Mouse (Mus musculus): ENCODE measurements around the gene Rbm33. TPM values are rescaled to one million over a fixed set of nuclear protein-coding genes. Genes with fewer than 3 reads are reported as not detected.

The Rbm33 gene
- polyA plus RNA-seq, 1 experiment from 2014 or later, result 6.8 TPM

- WGBS, result 85% methylated on average over 9 of the region's 9 CpGs
Observed at GRCm38 (mm10) chr5:28387531-28388179, 70.7 kb downstream of the Rbm33 start.

GRCm38 (mm10) chr5:28388184-28388583 lies 71.3 kb downstream of the Rbm33 start:
- 50% methylated on average over 3 of the region's 3 CpGs for WGBS
- H3K27ac ChIP-seq (ENCODE audit: low read length), result no peak overlapping the region
- H3K27me3 ChIP-seq (ENCODE audit: control insufficient read depth, insufficient read depth, low read length), result no peaks in the 10 kb centered on the region
- H3K9ac ChIP-seq (ENCODE audit: low read length), result no peak overlapping the region
- no peak overlapping the region for H3K4me3 ChIP-seq (replicated peaks; ENCODE audit: low read length)
- no peak for ATAC-seq (ENCODE audit: insufficient read depth, low FRiP score)
- peaks cover 29% of the 10 kb centered on the region for H3K36me3 ChIP-seq (ENCODE audit: control insufficient read depth, insufficient read depth, low read length)
- H3K4me1 ChIP-seq (ENCODE audit: control insufficient read depth, insufficient read depth, low read length), result no peaks in the 10 kb centered on the region
- H3K9me3 ChIP-seq (replicated peaks; ENCODE audit: control insufficient read depth, low read length), result no peaks in the 10 kb centered on the region
- H3K4me2 ChIP-seq (ENCODE audit: low read depth, low read length), result no peak overlapping the region

More at GRCm38 (mm10) chr5:28387531-28388179, 70.7 kb downstream of the Rbm33 start:
- Histone ChIP-seq H3K36me3 (ENCODE audit: control insufficient read depth, insufficient read depth, low read length) (peaks cover 29% of the 10 kb centered on the region), H3K4me3 (replicated peaks; ENCODE audit: low read length) (no peak overlapping the region), H3K9ac (ENCODE audit: low read length) (no peak overlapping the region), H3K4me2 (ENCODE audit: low read depth, low read length) (no peak overlapping the region), H3K27me3 (ENCODE audit: control insufficient read depth, insufficient read depth, low read length) (no peaks in the 10 kb centered on the region), H3K27ac (ENCODE audit: low read length) (no peak overlapping the region), H3K9me3 (replicated peaks; ENCODE audit: control insufficient read depth, low read length) (no peaks in the 10 kb centered on the region), H3K4me1 (ENCODE audit: control insufficient read depth, insufficient read depth, low read length) (no peaks in the 10 kb centered on the region)
- ATAC-seq (ENCODE audit: insufficient read depth, low FRiP score), result no peak

DNA sequence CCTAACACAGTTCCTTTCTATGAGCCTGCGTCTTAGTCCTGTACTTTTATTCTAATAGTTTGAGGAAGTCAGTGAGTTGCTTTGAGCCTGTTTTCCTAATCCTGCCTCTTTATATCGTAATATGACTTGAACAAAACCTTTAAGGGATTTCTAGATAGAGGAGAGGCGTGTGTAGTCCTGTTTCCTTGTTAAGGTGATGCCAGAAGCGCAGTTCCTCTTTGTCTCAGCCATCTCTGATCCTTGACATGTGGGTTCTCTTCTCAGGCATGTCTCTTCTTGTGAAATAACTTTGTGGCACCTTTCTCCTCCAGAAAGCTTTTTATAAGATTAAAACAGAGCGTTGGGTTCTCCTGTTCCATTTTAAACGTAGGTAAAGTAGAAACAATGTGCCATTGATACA lies 73.3 kb downstream of the Rbm33 start:
- Histone ChIP-seq H3K4me3 (replicated peaks; ENCODE audit: low read length) (no peak overlapping the region), H3K36me3 (ENCODE audit: control insufficient read depth, insufficient read depth, low read length) (peaks cover 40% of the 10 kb centered on the region), H3K9me3 (replicated peaks; ENCODE audit: control insufficient read depth, low read length) (no peaks in the 10 kb centered on the region), H3K4me1 (ENCODE audit: control insufficient read depth, insufficient read depth, low read length) (no peaks in the 10 kb centered on the region), H3K27me3 (ENCODE audit: control insufficient read depth, insufficient read depth, low read length) (no peaks in the 10 kb centered on the region), H3K9ac (ENCODE audit: low read length) (no peak overlapping the region), H3K4me2 (ENCODE audit: low read depth, low read length) (no peak overlapping the region), H3K27ac (ENCODE audit: low read length) (no peak overlapping the region; the same call in 1 of the 2 replicates)
- no peak for ATAC-seq (ENCODE audit: insufficient read depth, low FRiP score)
- WGBS, result 87% methylated on average over 6 of the region's 6 CpGs

GRCm38 (mm10) chr5:28397344-28397743 lies 80.4 kb downstream of the Rbm33 start:
- WGBS, result 93% methylated on average over 2 of the region's 2 CpGs
- Histone ChIP-seq H3K9me3 (replicated peaks; ENCODE audit: control insufficient read depth, low read length) (no peaks in the 10 kb centered on the region), H3K4me1 (ENCODE audit: control insufficient read depth, insufficient read depth, low read length) (peaks cover 18% of the 10 kb centered on the region; the same call in 1 of the 2 replicates), H3K9ac (ENCODE audit: low read length) (no peak overlapping the region), H3K4me2 (ENCODE audit: low read depth, low read length) (no peak overlapping the region), H3K36me3 (ENCODE audit: control insufficient read depth, insufficient read depth, low read length) (peaks cover 14% of the 10 kb centered on the region), H3K27ac (ENCODE audit: low read length) (no peak overlapping the region), H3K4me3 (replicated peaks; ENCODE audit: low read length) (no peak overlapping the region), H3K27me3 (ENCODE audit: control insufficient read depth, insufficient read depth, low read length) (no peaks in the 10 kb centered on the region)
- no peak for ATAC-seq (ENCODE audit: insufficient read depth, low FRiP score)

- H3K4me3 ChIP-seq (replicated peaks; ENCODE audit: low read length), result no peak overlapping the region
- peaks cover 12% of the 10 kb centered on the region for H3K36me3 ChIP-seq (ENCODE audit: control insufficient read depth, insufficient read depth, low read length)
Observed at GRCm38 (mm10) chr5:28398736-28399135, 81.8 kb downstream of the Rbm33 start.

DNA sequence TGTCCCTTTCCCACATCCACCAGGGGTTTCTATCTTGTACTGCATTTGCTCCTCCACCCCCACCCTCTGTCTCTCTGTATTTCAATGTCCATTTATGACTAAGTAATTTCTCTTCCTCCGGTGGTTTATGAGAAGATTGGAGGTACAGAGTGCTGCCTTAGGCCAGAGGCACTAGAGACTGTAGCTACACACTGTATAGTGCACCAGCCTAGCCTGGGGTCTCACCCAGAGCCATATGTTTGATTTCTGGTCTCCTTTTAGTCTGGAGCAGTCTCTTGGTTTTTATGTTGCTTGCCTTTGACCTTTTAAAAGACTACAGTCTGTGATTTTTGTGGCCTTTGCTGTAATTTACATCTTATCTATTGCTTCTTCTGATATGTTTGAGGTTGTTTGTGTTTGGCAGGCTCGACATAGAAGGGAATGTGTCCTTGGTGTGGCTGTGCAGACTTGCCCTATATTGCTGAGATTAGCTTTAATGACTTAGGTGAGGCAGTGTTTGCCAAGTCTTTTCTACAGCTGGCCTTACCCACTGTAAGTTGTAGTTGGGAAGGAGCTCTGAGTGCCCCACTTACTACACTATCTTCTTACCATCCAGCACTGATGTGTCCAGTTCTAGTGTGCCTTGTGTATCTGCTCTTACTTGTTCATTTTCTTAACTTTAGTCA lies 82.7 kb downstream of the Rbm33 start:
- no peak overlapping the region for H3K9ac ChIP-seq (ENCODE audit: low read length)
- H3K4me2 ChIP-seq (ENCODE audit: low read depth, low read length), result no peak overlapping the region
- H3K4me3 ChIP-seq (replicated peaks; ENCODE audit: low read length), result no peak overlapping the region
- no peaks in the 10 kb centered on the region for H3K27me3 ChIP-seq (ENCODE audit: control insufficient read depth, insufficient read depth, low read length)
- peaks cover 4% of the 10 kb centered on the region for H3K36me3 ChIP-seq (ENCODE audit: control insufficient read depth, insufficient read depth, low read length)
- H3K9me3 ChIP-seq (replicated peaks; ENCODE audit: control insufficient read depth, low read length), result no peaks in the 10 kb centered on the region
- peak; percentile 84 for ATAC-seq (ENCODE audit: insufficient read depth, low FRiP score)
- 68% methylated on average over 2 of the region's 2 CpGs for WGBS
- H3K4me1 ChIP-seq (ENCODE audit: control insufficient read depth, insufficient read depth, low read length), result peaks cover 27% of the 10 kb centered on the region; the same call in 1 of the 2 replicates
- H3K27ac ChIP-seq (ENCODE audit: low read length), result peak overlapping the region; percentile 84

More at GRCm38 (mm10) chr5:28398736-28399135, 81.8 kb downstream of the Rbm33 start:
- Histone ChIP-seq H3K9me3 (replicated peaks; ENCODE audit: control insufficient read depth, low read length) (no peaks in the 10 kb centered on the region), H3K4me2 (ENCODE audit: low read depth, low read length) (no peak overlapping the region), H3K9ac (ENCODE audit: low read length) (no peak overlapping the region), H3K27ac (ENCODE audit: low read length) (peak overlapping the region; percentile 84), H3K4me1 (ENCODE audit: control insufficient read depth, insufficient read depth, low read length) (peaks cover 27% of the 10 kb centered on the region; the same call in 1 of the 2 replicates), H3K27me3 (ENCODE audit: control insufficient read depth, insufficient read depth, low read length) (no peaks in the 10 kb centered on the region)
- ATAC-seq (ENCODE audit: insufficient read depth, low FRiP score), result no peak
- 35% methylated on average over 3 of the region's 3 CpGs for WGBS

DNA sequence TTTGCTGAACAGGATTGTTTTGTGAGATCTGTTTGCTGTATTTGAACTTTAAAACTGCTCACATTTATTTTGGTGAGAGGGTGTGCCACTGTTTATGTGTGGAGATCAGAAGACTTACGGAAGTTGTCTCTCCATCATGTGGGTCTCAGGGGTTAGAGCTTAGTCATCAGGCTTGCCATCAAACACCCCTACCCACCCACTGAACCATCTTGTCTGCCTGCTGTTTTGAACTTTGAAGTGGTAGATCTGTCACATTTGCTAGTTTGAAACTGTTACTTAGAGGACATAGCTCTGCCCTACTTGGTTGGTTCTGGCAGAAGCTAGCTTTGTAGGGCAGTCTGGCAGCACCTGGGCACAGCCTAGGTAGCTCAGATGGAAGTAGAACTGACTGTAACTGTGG lies 85.8 kb downstream of the Rbm33 start:
- Histone ChIP-seq H3K4me3 (replicated peaks; ENCODE audit: low read length) (no peak overlapping the region), H3K9me3 (replicated peaks; ENCODE audit: control insufficient read depth, low read length) (no peaks in the 10 kb centered on the region), H3K4me1 (ENCODE audit: control insufficient read depth, insufficient read depth, low read length) (peaks cover 27% of the 10 kb centered on the region; the same call in 1 of the 2 replicates), H3K27ac (ENCODE audit: low read length) (no peak overlapping the region), H3K9ac (ENCODE audit: low read length) (no peak overlapping the region), H3K27me3 (ENCODE audit: control insufficient read depth, insufficient read depth, low read length) (no peaks in the 10 kb centered on the region), H3K36me3 (ENCODE audit: control insufficient read depth, insufficient read depth, low read length) (peaks cover 3% of the 10 kb centered on the region; the same call in 1 of the 2 replicates), H3K4me2 (ENCODE audit: low read depth, low read length) (no peak overlapping the region)
- no peak for ATAC-seq (ENCODE audit: insufficient read depth, low FRiP score)
- WGBS, result 61% methylated on average over 1 of the region's 1 CpGs

DNA sequence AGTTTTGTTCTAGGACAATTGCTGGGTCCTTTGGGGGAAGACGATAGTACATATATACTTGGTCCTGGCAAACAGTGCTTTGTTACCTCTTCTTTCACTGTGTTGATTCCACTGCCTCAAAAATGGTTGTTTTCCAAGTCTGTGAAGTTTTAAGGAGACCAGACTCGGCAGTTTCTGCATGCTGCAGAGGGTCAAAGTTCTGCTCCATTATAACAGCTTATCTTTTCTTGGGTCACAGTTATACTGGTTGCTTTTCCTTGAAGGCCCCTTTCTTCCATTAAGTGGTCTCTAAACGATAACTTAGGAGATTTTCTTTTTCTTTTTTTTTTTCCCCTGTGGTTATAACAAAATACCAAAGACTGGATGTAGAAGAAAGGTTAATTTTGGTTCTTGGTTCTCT lies 89.7 kb downstream of the Rbm33 start:
- H3K4me3 ChIP-seq (replicated peaks; ENCODE audit: low read length), result no peak overlapping the region
- H3K27ac ChIP-seq (ENCODE audit: low read length), result no peak overlapping the region
- H3K36me3 ChIP-seq (ENCODE audit: control insufficient read depth, insufficient read depth, low read length), result no peaks in the 10 kb centered on the region; the same call in 1 of the 2 replicates
- H3K4me2 ChIP-seq (ENCODE audit: low read depth, low read length), result no peak overlapping the region
- H3K9me3 ChIP-seq (replicated peaks; ENCODE audit: control insufficient read depth, low read length), result no peaks in the 10 kb centered on the region
- H3K9ac ChIP-seq (ENCODE audit: low read length), result no peak overlapping the region
- no peak for ATAC-seq (ENCODE audit: insufficient read depth, low FRiP score)
- no peaks in the 10 kb centered on the region for H3K27me3 ChIP-seq (ENCODE audit: control insufficient read depth, insufficient read depth, low read length)
- 71% methylated on average over 3 of the region's 3 CpGs for WGBS
- H3K4me1 ChIP-seq (ENCODE audit: control insufficient read depth, insufficient read depth, low read length), result peaks cover 9% of the 10 kb centered on the region; the same call in 1 of the 2 replicates

GRCm38 (mm10) chr5:28412006-28412685 lies 95.2 kb downstream of the Rbm33 start:
- Histone ChIP-seq H3K36me3 (ENCODE audit: control insufficient read depth, insufficient read depth, low read length) (peaks cover 10% of the 10 kb centered on the region), H3K4me3 (replicated peaks; ENCODE audit: low read length) (no peak overlapping the region), H3K4me2 (ENCODE audit: low read depth, low read length) (no peak overlapping the region), H3K9ac (ENCODE audit: low read length) (no peak overlapping the region), H3K27me3 (ENCODE audit: control insufficient read depth, insufficient read depth, low read length) (no peaks in the 10 kb centered on the region), H3K27ac (ENCODE audit: low read length) (no peak overlapping the region), H3K9me3 (replicated peaks; ENCODE audit: control insufficient read depth, low read length) (no peaks in the 10 kb centered on the region), H3K4me1 (ENCODE audit: control insufficient read depth, insufficient read depth, low read length) (no peaks in the 10 kb centered on the region)
- WGBS, result 61% methylated on average over 2 of the region's 2 CpGs
- no peak for ATAC-seq (ENCODE audit: insufficient read depth, low FRiP score)
